Mouse (Mus musculus) stomach, embryonic 16.5 days (tissue): ENCODE measurements around the gene Fam189a1. TPM values are rescaled to one million over a fixed set of nuclear protein-coding genes. Genes with fewer than 3 reads are reported as not detected.

Experiments used
- ATAC-seq: fragments of 200-750 bp; cut with Nextera tagmentation; 2 replicates; pipeline ENCODE4 v1.8.0; 2017; ENCODE audit warnings: moderate number of reproducible peaks, moderate TSS enrichment; ENCODE audit not compliant: insufficient read depth, low FRiP score
- H3K27ac ChIP-seq: fragments of 300-500 bp; sonication (generic); 2 replicates; pipeline ENCODE4 v1.5.1; 2014; ENCODE audit warnings: low read length
- H3K27me3 ChIP-seq: fragments of 300-500 bp; sonication (generic); 2 replicates; pipeline ENCODE4 v1.6.1; 2014; ENCODE audit warnings: low read length, control low read depth, mixed read lengths; ENCODE audit not compliant: control insufficient read depth, insufficient read depth
- H3K36me3 ChIP-seq: fragments of 300-500 bp; sonication (generic); 2 replicates; pipeline ENCODE4 v1.6.1; 2014; ENCODE audit warnings: low read length; ENCODE audit not compliant: control insufficient read depth, insufficient read depth
- H3K4me1 ChIP-seq: fragments of 300-500 bp; sonication (generic); 2 replicates; pipeline ENCODE4 v1.6.1; 2014; ENCODE audit warnings: low read length, control low read depth, mixed read lengths; ENCODE audit not compliant: control insufficient read depth, insufficient read depth
- H3K4me2 ChIP-seq: fragments of 300-500 bp; sonication (generic); 2 replicates; pipeline ENCODE4 v1.6.1; 2014; ENCODE audit warnings: low read depth, low read length, mixed read lengths
- H3K4me3 ChIP-seq: fragments of 300-500 bp; sonication (generic); replicated peaks from 2 replicates; pipeline ENCODE4 v1.5.1; 2014; ENCODE audit warnings: mild to moderate bottlenecking, low read length
- H3K9ac ChIP-seq: fragments of 300-500 bp; sonication (generic); 2 replicates; pipeline ENCODE4 v1.6.1; 2014; ENCODE audit warnings: low read length
- H3K9me3 ChIP-seq: fragments of 300-500 bp; sonication (generic); replicated peaks from 2 replicates; pipeline ENCODE4 v1.6.1; 2016; ENCODE audit warnings: low read length, control low read depth; ENCODE audit not compliant: control insufficient read depth
- WGBS: fragments of 180-500 bp; shearing (Covaris S2); extraction: QIAGEN DNeasy Blood & Tissue Kit; methylation state at CpG from one replicate; pipeline ENCODE4 v1.1.7; 2014; 5-methylcytosine and 5-hydroxymethylcytosine counted together
- polyA plus RNA-seq: library from polyadenylated mRNA; unstranded; fragments of >200 nt; fragmentation: Nextera tagmentation; extraction: Ambion mirVana; gene quantifications from 2 replicates; pipeline ENCODE4 v1.2.1, GENCODE M21; 2015

Fam189a1 gene
- polyA plus RNA-seq, 1 experiment from 2014 or later: 0.37 TPM

DNA sequence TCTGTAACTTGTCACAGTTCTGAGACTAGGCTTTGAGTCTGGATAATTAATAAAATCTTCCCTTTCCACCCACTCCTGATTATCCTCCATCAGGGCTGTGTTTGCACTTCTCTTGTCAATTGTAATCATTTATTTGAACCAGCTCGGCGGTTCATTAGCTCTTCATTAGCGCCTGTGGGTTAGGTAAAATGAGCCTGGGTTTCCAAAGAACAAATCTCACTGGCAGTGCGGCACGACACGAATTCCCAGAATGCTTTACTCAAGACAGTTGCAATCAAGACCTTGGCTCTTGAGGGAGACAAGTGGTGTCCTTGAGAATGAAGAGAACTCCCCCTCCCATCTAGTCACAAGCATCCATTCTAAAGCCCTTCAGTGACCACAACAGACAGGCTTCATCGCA, 124.6 kb downstream of the Fam189a1 start:
- 69% methylated on average over 7 of the region's 7 CpGs for WGBS
- no peaks in the 10 kb centered on the region for H3K27me3 ChIP-seq
- H3K9ac ChIP-seq: no peak overlapping the region
- no peak overlapping the region for H3K4me2 ChIP-seq
- H3K27ac ChIP-seq: no peak overlapping the region
- no peak overlapping the region for H3K4me3 ChIP-seq
- H3K36me3 ChIP-seq: no peaks in the 10 kb centered on the region
- no peaks in the 10 kb centered on the region for H3K4me1 ChIP-seq
- H3K9me3 ChIP-seq: no peaks in the 10 kb centered on the region; the same call in 1 of the 2 replicates
- no peak for ATAC-seq

DNA sequence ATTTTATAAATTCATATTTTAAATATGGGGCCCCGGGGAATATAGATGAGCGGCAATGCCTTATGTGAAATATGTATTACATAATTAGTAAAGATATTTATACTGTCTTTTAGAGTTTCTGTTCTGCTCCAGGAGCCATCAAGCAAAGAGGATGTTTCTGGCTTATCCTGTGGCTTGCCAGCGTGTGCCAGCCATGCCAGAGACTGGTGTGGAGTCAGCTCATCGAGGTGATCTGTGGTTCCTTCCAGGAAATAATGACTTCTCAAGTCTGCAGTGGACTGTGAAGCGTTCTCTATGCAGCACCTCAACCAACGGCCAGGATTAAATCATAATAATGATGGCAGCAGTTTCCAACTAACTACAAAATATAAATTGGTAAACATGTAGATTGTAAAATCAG, 125.2 kb downstream of the Fam189a1 start:
- H3K9me3 ChIP-seq: no peaks in the 10 kb centered on the region; the same call in 1 of the 2 replicates
- H3K27me3 ChIP-seq: no peaks in the 10 kb centered on the region
- H3K27ac ChIP-seq: no peak overlapping the region
- ATAC-seq: no peak
- no peaks in the 10 kb centered on the region for H3K36me3 ChIP-seq
- no peak overlapping the region for H3K9ac ChIP-seq
- H3K4me1 ChIP-seq: no peaks in the 10 kb centered on the region
- WGBS: 83% methylated on average over 6 of the region's 6 CpGs
- H3K4me2 ChIP-seq: no peak overlapping the region
- no peak overlapping the region for H3K4me3 ChIP-seq

DNA sequence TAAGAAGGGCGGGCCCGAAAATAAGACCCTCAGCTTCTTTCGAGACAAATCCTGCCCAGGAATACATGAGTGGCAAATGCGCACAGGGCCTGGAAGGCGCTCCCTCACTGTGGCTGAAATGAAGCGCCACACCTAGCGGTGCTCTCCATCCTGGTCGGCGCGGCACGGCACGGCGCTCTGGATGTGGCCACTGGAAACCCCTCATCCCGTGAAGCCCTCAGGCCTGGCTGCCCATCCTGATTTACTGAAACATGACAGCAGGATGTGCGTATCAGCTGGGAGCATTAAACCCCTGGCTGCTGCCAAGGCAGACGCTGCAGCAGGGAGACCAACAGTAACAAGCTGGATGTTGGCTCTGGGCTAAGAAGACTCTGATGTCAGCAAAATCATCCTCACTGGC, 126.4 kb downstream of the Fam189a1 start:
- WGBS: 86% methylated on average over 16 of the region's 16 CpGs
- no peaks in the 10 kb centered on the region; the same call in 1 of the 2 replicates for H3K9me3 ChIP-seq

DNA sequence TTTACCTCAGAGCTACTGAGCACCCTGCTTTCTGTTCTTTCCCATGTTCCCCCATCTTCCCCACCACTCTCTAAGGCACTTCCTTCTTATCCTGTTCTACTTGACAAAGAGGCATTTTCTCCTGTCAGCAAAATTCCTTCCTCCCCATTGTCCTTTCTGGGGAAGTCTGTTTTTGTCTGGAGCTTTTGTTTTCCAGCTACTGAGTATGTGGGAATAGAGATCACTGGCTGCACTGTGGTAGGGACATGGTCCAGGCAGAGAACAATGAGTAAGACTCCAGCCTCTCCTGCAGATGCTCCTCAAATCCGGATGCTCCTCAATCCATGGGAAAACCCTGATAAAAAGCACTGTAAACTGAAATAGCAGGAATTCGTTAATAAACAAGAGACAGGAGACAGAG, 135.1 kb downstream of the Fam189a1 start:
- WGBS: 52% methylated on average over 2 of the region's 2 CpGs
- H3K9me3 ChIP-seq: no peaks in the 10 kb centered on the region
- no peak for ATAC-seq
- H3K4me3 ChIP-seq: no peak overlapping the region
- H3K4me2 ChIP-seq: no peak overlapping the region
- H3K36me3 ChIP-seq: no peaks in the 10 kb centered on the region
- H3K27ac ChIP-seq: no peak overlapping the region
- no peaks in the 10 kb centered on the region for H3K4me1 ChIP-seq
- no peaks in the 10 kb centered on the region for H3K27me3 ChIP-seq
- H3K9ac ChIP-seq: no peak overlapping the region

More for the DNA sequence above, 126.4 kb downstream of the Fam189a1 start:
- no peak overlapping the region for H3K4me2 ChIP-seq
- H3K4me1 ChIP-seq: no peaks in the 10 kb centered on the region
- no peaks in the 10 kb centered on the region for H3K36me3 ChIP-seq
- no peak for ATAC-seq
- H3K4me3 ChIP-seq: no peak overlapping the region
- H3K9ac ChIP-seq: no peak overlapping the region
- no peaks in the 10 kb centered on the region for H3K27me3 ChIP-seq
- no peak overlapping the region for H3K27ac ChIP-seq

DNA sequence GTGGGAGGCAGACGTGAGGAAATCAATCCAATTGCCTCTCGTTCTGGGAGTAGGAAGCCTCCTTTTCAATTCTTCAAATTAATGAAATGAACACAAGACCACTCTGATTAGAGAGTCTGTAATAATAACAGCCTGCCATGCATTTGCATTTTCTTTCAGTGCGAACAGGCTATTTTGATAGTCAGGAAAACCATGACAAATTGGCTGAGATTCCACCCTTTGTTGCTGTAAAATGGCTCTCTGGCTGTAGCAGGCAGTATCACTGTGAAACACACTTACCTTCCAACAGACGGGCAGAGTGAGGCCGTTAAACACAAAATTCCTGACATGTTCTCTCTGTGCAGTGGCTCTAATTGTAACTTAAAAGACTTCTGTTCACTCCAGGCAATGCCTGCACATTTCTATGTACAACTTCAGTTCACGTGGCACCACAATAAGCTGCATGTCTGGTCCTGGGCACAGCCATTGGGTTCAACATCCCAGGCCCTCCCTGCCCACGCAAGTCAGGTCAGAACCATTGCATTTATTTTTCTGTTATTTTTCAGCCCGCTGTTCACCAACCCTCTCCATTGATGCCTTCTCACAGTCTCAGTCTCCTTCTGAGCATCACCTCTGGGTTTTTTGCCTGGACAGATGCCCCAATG, 138.2 kb downstream of the Fam189a1 start:
- Histone ChIP-seq H3K9ac (no peak overlapping the region), H3K4me3 (no peak overlapping the region), H3K4me1 (no peaks in the 10 kb centered on the region), H3K27ac (no peak overlapping the region), H3K36me3 (no peaks in the 10 kb centered on the region), H3K4me2 (no peak overlapping the region), H3K9me3 (no peaks in the 10 kb centered on the region), H3K27me3 (no peaks in the 10 kb centered on the region)
- ATAC-seq: no peak
- WGBS: 71% methylated on average over 8 of the region's 8 CpGs

DNA sequence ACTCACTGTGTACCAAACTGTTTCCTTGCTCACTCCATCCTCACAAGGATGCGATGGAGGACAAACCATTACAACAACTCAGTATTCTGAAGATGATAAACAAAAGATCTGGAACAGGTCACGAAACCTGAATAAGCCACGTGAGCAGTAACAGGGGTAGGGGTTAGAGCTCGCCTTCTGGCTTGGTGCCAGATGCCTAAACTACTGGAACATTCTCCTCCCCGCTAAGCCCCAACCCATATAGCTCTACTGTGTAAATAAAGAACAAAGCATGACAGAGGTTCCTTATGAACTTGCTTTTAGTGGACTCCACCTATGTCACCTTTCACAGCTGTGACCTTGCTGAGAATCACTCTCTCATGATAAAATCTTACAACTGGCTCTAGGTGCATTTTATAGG, 139.0 kb downstream of the Fam189a1 start:
- 49% methylated on average over 5 of the region's 5 CpGs for WGBS
- no peaks in the 10 kb centered on the region for H3K4me1 ChIP-seq
- no peak overlapping the region for H3K4me2 ChIP-seq
- ATAC-seq: no peak
- no peaks in the 10 kb centered on the region for H3K9me3 ChIP-seq
- H3K27me3 ChIP-seq: no peaks in the 10 kb centered on the region
- no peaks in the 10 kb centered on the region for H3K36me3 ChIP-seq
- H3K4me3 ChIP-seq: no peak overlapping the region
- H3K27ac ChIP-seq: no peak overlapping the region
- no peak overlapping the region for H3K9ac ChIP-seq

DNA sequence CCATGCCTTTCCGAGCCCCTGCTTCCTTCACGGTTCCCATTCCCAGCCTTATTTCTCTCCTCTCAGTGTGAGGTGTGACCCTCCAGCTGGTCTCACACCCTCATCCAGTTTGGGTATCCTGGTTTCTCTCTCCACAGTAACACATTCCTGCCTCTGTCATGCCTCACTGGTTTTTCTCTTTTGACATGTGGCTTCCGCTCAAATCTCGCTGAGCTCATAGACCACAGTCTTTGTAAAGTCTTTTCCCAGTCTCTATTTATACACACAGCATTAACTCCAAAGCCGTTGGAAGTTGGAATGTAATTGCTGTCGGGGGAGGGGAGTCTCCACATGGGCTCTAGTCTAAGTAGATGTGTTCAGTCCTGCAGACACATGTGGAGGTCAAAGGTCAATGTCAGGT, 145.2 kb downstream of the Fam189a1 start:
- peaks cover 12% of the 10 kb centered on the region for H3K4me1 ChIP-seq
- no peaks in the 10 kb centered on the region for H3K36me3 ChIP-seq
- no peak overlapping the region for H3K27ac ChIP-seq
- peak; percentile 59; the same call in 1 of the 2 replicates for ATAC-seq
- 30% methylated on average over 6 of the region's 6 CpGs for WGBS
- H3K4me2 ChIP-seq: no peak overlapping the region
- no peak overlapping the region for H3K9ac ChIP-seq
- H3K9me3 ChIP-seq: no peaks in the 10 kb centered on the region
- no peak overlapping the region for H3K4me3 ChIP-seq
- H3K27me3 ChIP-seq: no peaks in the 10 kb centered on the region

DNA sequence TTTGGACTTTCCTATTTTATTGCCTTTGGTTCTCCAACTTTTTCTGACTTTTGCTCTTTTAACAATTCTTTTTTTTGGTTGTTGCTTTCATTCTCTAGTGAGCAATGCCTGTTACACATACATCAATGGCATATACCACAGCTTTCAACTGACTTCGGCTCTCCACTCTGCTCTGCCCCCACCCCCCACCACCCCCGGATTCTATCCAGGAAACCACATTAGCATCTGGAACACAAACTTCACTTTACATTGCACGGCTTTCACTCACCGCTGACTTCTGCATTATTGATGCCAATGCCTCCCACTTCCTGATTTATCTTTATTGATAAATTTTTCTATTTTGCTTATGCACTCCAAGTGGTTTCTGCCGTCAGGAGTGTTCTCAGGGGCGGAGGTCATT, 146.1 kb downstream of the Fam189a1 start:
- H3K36me3 ChIP-seq: no peaks in the 10 kb centered on the region
- no peaks in the 10 kb centered on the region for H3K9me3 ChIP-seq
- H3K27me3 ChIP-seq: no peaks in the 10 kb centered on the region
- H3K4me1 ChIP-seq: peaks cover 12% of the 10 kb centered on the region
- no peak overlapping the region for H3K27ac ChIP-seq
- H3K9ac ChIP-seq: no peak overlapping the region
- H3K4me2 ChIP-seq: no peak overlapping the region
- H3K4me3 ChIP-seq: no peak overlapping the region
- ATAC-seq: no peak
- 47% methylated on average over 6 of the region's 6 CpGs for WGBS

DNA sequence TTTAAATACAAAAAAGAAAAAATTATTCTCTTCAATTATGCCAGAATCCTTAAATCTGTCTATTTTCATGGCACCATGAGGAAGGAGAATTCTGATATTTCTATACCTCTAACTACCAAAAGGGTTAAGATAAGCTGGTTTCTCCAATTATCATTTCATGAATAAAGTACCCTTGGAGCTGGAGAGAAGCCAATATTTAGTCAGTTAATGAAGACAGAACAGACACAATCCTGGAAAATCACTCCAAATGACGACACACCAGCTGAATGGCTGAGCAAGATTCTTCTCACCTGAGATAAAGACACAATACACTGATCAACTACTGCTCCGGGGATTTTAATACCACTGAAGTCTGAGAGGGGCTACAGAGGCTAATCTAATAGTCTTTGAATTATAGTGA, 150.6 kb downstream of the Fam189a1 start:
- Histone ChIP-seq H3K4me1 (peaks cover 2% of the 10 kb centered on the region; the same call in 1 of the 2 replicates), H3K4me2 (no peak overlapping the region), H3K9me3 (no peaks in the 10 kb centered on the region), H3K4me3 (no peak overlapping the region), H3K9ac (no peak overlapping the region), H3K27ac (no peak overlapping the region), H3K27me3 (no peaks in the 10 kb centered on the region), H3K36me3 (no peaks in the 10 kb centered on the region)
- no peak for ATAC-seq
- 60% methylated on average over 2 of the region's 2 CpGs for WGBS
